Mouse (Mus musculus): ENCODE measurements at regions not wholly inside any gene's neighbourhood (a gene's known extent, or its start where the extent isn't known, plus 50 kb on each side); places are given as distances from the start of the nearest gene placed in this dataset.

DNA sequence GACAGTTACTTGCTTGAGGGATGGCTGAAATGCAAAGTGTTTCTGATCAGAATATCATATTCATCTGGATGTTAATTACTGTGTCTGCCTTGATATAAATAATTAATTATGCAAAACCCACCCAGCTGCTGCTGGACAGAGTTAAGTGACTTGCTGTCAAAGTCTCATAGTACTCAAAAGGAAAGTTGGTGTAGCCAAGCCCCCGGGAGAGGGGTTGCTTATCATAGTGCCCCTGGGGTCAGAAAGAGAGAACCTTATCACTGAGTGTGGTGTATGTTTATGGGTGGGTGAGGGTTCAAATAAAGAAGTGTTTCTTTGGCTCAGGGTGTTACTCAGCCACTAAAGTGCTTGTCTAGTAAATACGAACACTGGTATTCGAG is 211.6 kb downstream of the Cmpk2 start:
- WGBS = 34% methylated on average over 3 of the region's 3 CpGs
- H3K9me3 ChIP-seq (replicated peaks; ENCODE audit: control insufficient read depth, low read length) = no peaks in the 10 kb centered on the region
- no peak for ATAC-seq (replicated peaks; ENCODE audit: extremely low read depth, insufficient read depth, low FRiP score)

DNA sequence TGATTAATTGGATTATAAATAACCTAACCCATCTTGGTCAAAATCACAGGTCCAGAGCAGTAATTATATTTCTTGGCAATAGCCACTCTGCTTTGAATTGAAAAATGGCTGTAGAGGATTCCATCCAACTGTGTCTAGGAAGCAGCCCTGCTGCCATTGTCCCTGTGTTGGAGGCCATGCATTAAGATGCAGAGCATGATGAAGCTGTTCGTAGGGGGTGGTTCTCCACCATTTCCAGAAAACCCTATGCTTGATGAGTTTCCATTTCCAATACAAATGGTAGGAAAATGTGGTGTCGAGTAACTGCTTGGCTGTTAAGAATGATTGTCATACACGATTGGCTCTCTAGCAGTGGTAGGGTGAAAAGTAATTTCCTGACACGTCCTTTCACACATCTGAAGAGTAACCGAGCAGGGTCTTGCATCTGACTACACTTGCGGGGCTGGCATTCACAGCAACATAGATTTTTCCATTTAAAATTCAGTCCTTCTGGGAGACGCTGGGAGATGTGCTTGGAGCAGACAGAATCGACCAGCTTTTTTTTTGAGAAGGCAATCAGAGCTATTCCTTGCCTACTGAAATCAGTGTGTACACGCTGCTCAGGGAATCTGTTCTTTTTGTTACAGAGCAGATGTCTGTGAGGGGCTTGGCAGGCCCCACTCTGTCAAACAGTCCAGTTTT is 211.0 kb downstream of the Cmpk2 start:
- H3K36me3 ChIP-seq (ENCODE audit: control insufficient read depth, insufficient read depth) = no peaks in the 10 kb centered on the region
- H3K9me3 ChIP-seq (replicated peaks; ENCODE audit: control insufficient read depth, low read length) = no peaks in the 10 kb centered on the region
- H3K27me3 ChIP-seq (ENCODE audit: control insufficient read depth, insufficient read depth, low read length) = no peaks in the 10 kb centered on the region
- no peak overlapping the region for H3K4me2 ChIP-seq (ENCODE audit: low read depth, low read length)
- no peak for ATAC-seq (replicated peaks; ENCODE audit: extremely low read depth, insufficient read depth, low FRiP score)
- H3K4me1 ChIP-seq (ENCODE audit: control insufficient read depth, insufficient read depth, low read length) = no peaks in the 10 kb centered on the region
- no peak overlapping the region for H3K4me3 ChIP-seq (ENCODE audit: low read length)
- H3K9ac ChIP-seq (ENCODE audit: low read length) = no peak overlapping the region
- no peak overlapping the region for H3K27ac ChIP-seq (ENCODE audit: low read length)
- WGBS = 64% methylated on average over 9 of the region's 9 CpGs

More for the DNA sequence above, 211.6 kb downstream of the Cmpk2 start:
- no peaks in the 10 kb centered on the region for H3K27me3 ChIP-seq (ENCODE audit: control insufficient read depth, insufficient read depth, low read length)
- H3K27ac ChIP-seq (ENCODE audit: low read length) = no peak overlapping the region
- H3K9ac ChIP-seq (ENCODE audit: low read length) = no peak overlapping the region
- no peak overlapping the region for H3K4me2 ChIP-seq (ENCODE audit: low read depth, low read length)
- no peak overlapping the region for H3K4me3 ChIP-seq (ENCODE audit: low read length)
- no peaks in the 10 kb centered on the region for H3K4me1 ChIP-seq (ENCODE audit: control insufficient read depth, insufficient read depth, low read length)
- H3K36me3 ChIP-seq (ENCODE audit: control insufficient read depth, insufficient read depth) = no peaks in the 10 kb centered on the region

DNA sequence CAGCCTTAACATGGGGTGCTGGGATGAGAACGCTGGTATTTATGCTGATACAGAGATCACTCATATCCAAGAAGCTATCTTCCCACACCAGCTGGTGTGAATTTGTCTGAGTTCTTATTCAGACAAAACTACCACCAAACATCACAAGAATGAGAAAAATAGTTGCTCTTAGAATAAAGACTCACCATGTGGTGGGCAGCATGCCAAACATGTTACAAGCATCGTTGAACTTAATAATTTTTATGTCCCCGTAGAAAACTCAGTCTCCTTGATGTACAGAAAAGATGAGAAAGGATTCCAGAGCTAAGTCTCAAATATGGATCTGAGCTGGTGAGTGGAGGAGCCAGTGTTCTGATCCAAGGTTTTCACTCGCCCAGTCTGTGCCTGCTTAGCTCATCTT is 196.5 kb downstream of the Cmpk2 start:
- Histone ChIP-seq H3K4me2 (ENCODE audit: low read depth, low read length) (no peak overlapping the region), H3K9ac (ENCODE audit: low read length) (no peak overlapping the region), H3K27me3 (ENCODE audit: control insufficient read depth, insufficient read depth, low read length) (no peaks in the 10 kb centered on the region), H3K9me3 (replicated peaks; ENCODE audit: control insufficient read depth, low read length) (no peaks in the 10 kb centered on the region), H3K36me3 (ENCODE audit: control insufficient read depth, insufficient read depth) (no peaks in the 10 kb centered on the region), H3K4me3 (ENCODE audit: low read length) (no peak overlapping the region), H3K4me1 (ENCODE audit: control insufficient read depth, insufficient read depth, low read length) (no peaks in the 10 kb centered on the region), H3K27ac (ENCODE audit: low read length) (no peak overlapping the region)
- no peak for ATAC-seq (replicated peaks; ENCODE audit: extremely low read depth, insufficient read depth, low FRiP score)
- 70% methylated on average over 4 of the region's 4 CpGs for WGBS

DNA sequence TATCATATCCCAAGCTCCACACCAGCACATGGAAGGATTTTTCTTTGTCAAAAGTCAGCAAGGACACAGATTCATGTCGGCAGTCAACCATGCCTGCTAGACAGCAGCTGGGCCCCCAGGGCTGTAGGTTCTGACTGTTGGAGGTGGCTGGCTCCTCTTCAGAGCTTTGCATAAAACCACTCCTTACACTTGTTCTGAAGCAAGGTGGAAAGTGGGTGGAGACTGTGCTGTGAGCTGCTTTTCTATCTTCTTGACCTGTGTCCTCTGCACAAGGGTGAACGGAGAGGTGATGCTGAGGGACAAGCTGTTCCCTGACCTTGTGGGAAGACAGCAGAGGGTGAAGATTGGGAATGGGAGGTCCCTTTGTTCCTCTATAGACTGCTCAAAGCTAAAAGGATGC is 185.2 kb downstream of the Cmpk2 start:
- no peaks in the 10 kb centered on the region for H3K27me3 ChIP-seq (ENCODE audit: control insufficient read depth, insufficient read depth, low read length)
- no peaks in the 10 kb centered on the region for H3K4me1 ChIP-seq (ENCODE audit: control insufficient read depth, insufficient read depth, low read length)
- no peaks in the 10 kb centered on the region for H3K36me3 ChIP-seq (ENCODE audit: control insufficient read depth, insufficient read depth)
- H3K9ac ChIP-seq (ENCODE audit: low read length) = no peak overlapping the region
- no peak overlapping the region for H3K4me3 ChIP-seq (ENCODE audit: low read length)
- ATAC-seq (replicated peaks; ENCODE audit: extremely low read depth, insufficient read depth, low FRiP score) = no peak
- 89% methylated on average over 2 of the region's 2 CpGs for WGBS
- H3K9me3 ChIP-seq (replicated peaks; ENCODE audit: control insufficient read depth, low read length) = no peaks in the 10 kb centered on the region
- no peak overlapping the region for H3K4me2 ChIP-seq (ENCODE audit: low read depth, low read length)
- no peak overlapping the region for H3K27ac ChIP-seq (ENCODE audit: low read length)

DNA sequence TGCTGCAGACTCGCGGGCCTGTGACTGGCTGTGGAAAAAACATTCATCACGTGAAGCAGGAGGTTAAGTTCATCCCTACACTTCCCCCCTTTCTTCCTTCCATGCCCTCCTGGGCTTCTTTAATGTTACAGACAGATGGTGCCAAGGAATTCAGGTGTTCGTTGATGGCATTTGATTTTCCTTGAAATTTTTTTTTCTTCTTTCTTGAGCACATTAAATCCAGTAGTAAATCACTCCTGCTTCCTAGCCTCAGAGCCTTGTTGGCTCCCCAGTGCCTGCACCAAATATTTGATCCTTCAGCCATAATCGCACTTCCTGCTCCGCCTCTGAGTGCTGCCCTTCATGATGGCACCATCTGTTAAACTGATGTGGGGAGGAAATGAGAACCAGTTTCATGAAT is 184.8 kb downstream of the Cmpk2 start:
- WGBS = 60% methylated on average over 6 of the region's 6 CpGs
- H3K9ac ChIP-seq (ENCODE audit: low read length) = no peak overlapping the region
- H3K27me3 ChIP-seq (ENCODE audit: control insufficient read depth, insufficient read depth, low read length) = no peaks in the 10 kb centered on the region
- ATAC-seq (replicated peaks; ENCODE audit: extremely low read depth, insufficient read depth, low FRiP score) = no peak
- H3K9me3 ChIP-seq (replicated peaks; ENCODE audit: control insufficient read depth, low read length) = no peaks in the 10 kb centered on the region
- H3K36me3 ChIP-seq (ENCODE audit: control insufficient read depth, insufficient read depth) = no peaks in the 10 kb centered on the region
- no peak overlapping the region for H3K4me3 ChIP-seq (ENCODE audit: low read length)
- no peak overlapping the region for H3K4me2 ChIP-seq (ENCODE audit: low read depth, low read length)
- H3K27ac ChIP-seq (ENCODE audit: low read length) = no peak overlapping the region
- no peaks in the 10 kb centered on the region for H3K4me1 ChIP-seq (ENCODE audit: control insufficient read depth, insufficient read depth, low read length)

DNA sequence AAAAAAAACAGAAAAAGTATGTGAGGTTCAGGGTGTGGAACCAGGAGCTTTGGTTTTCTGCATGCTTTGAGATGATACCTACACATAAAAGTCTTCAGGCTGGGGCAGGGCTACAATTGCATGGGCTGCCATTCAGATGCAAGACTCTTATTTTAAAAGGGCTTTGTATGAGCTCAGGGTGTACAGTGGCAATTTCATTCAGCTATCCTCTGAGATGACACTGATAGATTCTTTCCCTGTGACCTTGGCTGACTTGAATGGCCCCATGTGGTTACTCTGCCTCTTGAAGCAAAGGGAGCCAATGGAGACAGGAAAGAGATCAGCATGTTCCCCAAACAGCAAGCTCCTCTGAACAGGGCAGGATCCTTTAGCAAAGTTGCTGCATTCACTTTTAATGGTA is 177.1 kb downstream of the Cmpk2 start:
- ATAC-seq (replicated peaks; ENCODE audit: extremely low read depth, insufficient read depth, low FRiP score) = no peak
- no peak overlapping the region for H3K27ac ChIP-seq (ENCODE audit: low read length)

DNA sequence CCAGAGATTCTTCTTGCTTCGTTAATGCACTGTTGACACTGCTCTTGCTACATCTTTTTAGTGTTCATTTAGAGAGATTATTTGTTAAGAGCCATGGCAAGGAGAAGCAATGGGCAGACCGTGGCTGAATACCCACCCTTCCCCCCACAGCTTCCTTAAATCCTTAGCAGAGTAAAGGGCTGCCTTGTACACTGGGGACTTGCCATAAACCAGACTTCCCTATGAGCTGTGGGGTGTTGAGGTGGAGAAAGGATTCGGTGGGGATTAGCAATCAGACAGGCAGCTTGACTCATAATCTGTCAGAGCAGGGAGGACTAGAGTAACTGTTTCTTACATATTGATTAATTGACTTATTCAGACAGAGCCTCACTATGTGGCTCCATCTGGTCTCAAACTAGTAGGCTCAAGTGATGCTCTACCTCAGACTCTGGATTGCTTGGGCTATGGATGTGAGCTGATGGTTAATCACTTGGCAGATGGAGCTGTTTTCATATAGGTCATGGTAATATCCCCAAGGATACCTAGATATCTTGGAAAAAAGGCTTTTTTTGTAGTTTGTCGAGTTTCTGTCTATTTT is 166.7 kb downstream of the Cmpk2 start:
- H3K27me3 ChIP-seq (ENCODE audit: control insufficient read depth, insufficient read depth, low read length) = no peaks in the 10 kb centered on the region
- H3K9me3 ChIP-seq (replicated peaks; ENCODE audit: control insufficient read depth, low read length) = peaks cover 5% of the 10 kb centered on the region; the same call in 1 of the 2 replicates
- no peak overlapping the region for H3K27ac ChIP-seq (ENCODE audit: low read length)
- H3K36me3 ChIP-seq (ENCODE audit: control insufficient read depth, insufficient read depth) = no peaks in the 10 kb centered on the region
- WGBS = 61% methylated on average over 4 of the region's 4 CpGs
- H3K4me3 ChIP-seq (ENCODE audit: low read length) = no peak overlapping the region
- H3K4me1 ChIP-seq (ENCODE audit: control insufficient read depth, insufficient read depth, low read length) = peaks cover 5% of the 10 kb centered on the region; the same call in 1 of the 2 replicates
- ATAC-seq (replicated peaks; ENCODE audit: extremely low read depth, insufficient read depth, low FRiP score) = no peak
- no peak overlapping the region for H3K4me2 ChIP-seq (ENCODE audit: low read depth, low read length)
- no peak overlapping the region for H3K9ac ChIP-seq (ENCODE audit: low read length)

More for the DNA sequence above, 177.1 kb downstream of the Cmpk2 start:
- no peaks in the 10 kb centered on the region for H3K9me3 ChIP-seq (replicated peaks; ENCODE audit: control insufficient read depth, low read length)
- no peak overlapping the region for H3K9ac ChIP-seq (ENCODE audit: low read length)
- H3K4me3 ChIP-seq (ENCODE audit: low read length) = no peak overlapping the region
- no peaks in the 10 kb centered on the region for H3K36me3 ChIP-seq (ENCODE audit: control insufficient read depth, insufficient read depth)
- no peak overlapping the region for H3K4me2 ChIP-seq (ENCODE audit: low read depth, low read length)
- H3K27me3 ChIP-seq (ENCODE audit: control insufficient read depth, insufficient read depth, low read length) = no peaks in the 10 kb centered on the region
- H3K4me1 ChIP-seq (ENCODE audit: control insufficient read depth, insufficient read depth, low read length) = no peaks in the 10 kb centered on the region

DNA sequence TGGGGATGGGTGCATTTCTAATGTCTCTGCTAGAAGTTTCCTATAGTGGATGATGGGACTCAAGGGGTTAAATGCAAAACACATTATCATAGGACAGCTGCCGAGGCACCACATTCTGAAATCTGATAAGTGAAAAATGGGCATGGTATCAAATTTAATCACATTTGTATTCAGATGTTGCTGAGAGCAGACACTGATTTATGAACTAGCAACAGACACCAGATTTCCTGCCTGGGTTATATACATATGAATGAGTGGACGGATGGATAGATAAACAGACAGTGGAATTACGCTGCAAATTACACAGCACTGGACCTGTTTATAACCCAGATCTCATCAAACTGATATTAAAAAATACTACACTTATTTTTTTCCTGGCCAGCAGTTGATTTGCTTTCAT is 166.2 kb downstream of the Cmpk2 start:
- no peak for ATAC-seq (replicated peaks; ENCODE audit: extremely low read depth, insufficient read depth, low FRiP score)
- Histone ChIP-seq H3K4me1 (ENCODE audit: control insufficient read depth, insufficient read depth, low read length) (peaks cover 5% of the 10 kb centered on the region; the same call in 1 of the 2 replicates), H3K4me2 (ENCODE audit: low read depth, low read length) (no peak overlapping the region), H3K27me3 (ENCODE audit: control insufficient read depth, insufficient read depth, low read length) (no peaks in the 10 kb centered on the region), H3K9ac (ENCODE audit: low read length) (no peak overlapping the region), H3K36me3 (ENCODE audit: control insufficient read depth, insufficient read depth) (no peaks in the 10 kb centered on the region), H3K27ac (ENCODE audit: low read length) (no peak overlapping the region), H3K4me3 (ENCODE audit: low read length) (no peak overlapping the region), H3K9me3 (replicated peaks; ENCODE audit: control insufficient read depth, low read length) (peaks cover 5% of the 10 kb centered on the region; the same call in 1 of the 2 replicates)
- WGBS = 49% methylated on average over 3 of the region's 3 CpGs

DNA sequence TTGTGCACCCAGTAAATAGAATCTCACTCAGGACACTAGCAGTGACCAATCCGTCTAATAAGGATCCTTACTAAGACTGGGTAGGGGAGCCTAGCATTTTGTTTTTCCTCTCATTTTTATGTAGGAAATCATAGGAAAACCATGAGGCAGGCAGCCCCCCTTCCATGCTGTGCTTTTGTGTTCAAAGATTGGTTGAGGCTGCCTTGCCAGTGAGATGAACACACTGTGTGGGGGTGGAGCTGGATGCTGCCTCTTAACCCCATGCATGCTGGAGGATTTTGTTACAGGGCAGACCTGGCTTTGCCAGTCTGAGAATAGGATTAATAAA is 162.8 kb downstream of the Cmpk2 start:
- Histone ChIP-seq H3K4me1 (ENCODE audit: control insufficient read depth, insufficient read depth, low read length) (peaks cover 5% of the 10 kb centered on the region; the same call in 1 of the 2 replicates), H3K27ac (ENCODE audit: low read length) (no peak overlapping the region)
- no peak for ATAC-seq (replicated peaks; ENCODE audit: extremely low read depth, insufficient read depth, low FRiP score)

More for the DNA sequence above, 162.8 kb downstream of the Cmpk2 start:
- H3K36me3 ChIP-seq (ENCODE audit: control insufficient read depth, insufficient read depth) = no peaks in the 10 kb centered on the region
- H3K9me3 ChIP-seq (replicated peaks; ENCODE audit: control insufficient read depth, low read length) = no peaks in the 10 kb centered on the region
- H3K27me3 ChIP-seq (ENCODE audit: control insufficient read depth, insufficient read depth, low read length) = no peaks in the 10 kb centered on the region
- no peak overlapping the region for H3K4me2 ChIP-seq (ENCODE audit: low read depth, low read length)
- H3K9ac ChIP-seq (ENCODE audit: low read length) = no peak overlapping the region
- WGBS = 36% methylated on average over 1 of the region's 1 CpGs
- no peak overlapping the region for H3K4me3 ChIP-seq (ENCODE audit: low read length)
